Mouse (Mus musculus) urinary bladder, adult 2 months (tissue): ENCODE results near the gene Grip1. TPM values are rescaled to one million over a fixed set of nuclear protein-coding genes. Genes with fewer than 3 reads are reported as not detected.

Source experiments
- DNase-seq: peaks from one replicate; pipeline ENCODE4 v3.0.0; 2022; ENCODE audit warnings: low spot score
- polyA plus RNA-seq: library from polyadenylated mRNA; depleted of rRNA; stranded (reverse); fragments of >200 nt; gene quantifications from 2 replicates; pipeline ENCODE4 v1.2.3, GENCODE M21; 2012

Grip1 gene
- polyA plus RNA-seq, 1 experiment = 0.30 TPM

DNA sequence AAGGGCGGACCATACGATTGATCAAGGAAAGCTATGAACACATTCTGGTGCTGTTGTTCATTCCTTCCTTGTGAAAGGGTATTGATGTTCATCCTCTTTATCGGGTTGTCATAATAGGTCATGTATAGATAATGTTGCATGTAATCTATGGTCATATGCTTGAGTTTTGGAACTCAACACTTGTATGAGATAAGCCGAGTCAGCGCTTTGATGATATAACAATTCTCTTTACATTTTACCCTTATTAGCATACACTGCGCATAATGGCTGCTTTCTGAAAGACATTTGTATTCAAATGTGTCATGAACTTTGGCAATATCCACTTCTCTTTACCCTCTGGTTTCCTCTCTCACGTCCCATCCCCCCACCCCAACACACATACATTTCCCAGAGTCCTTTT is 111.2 kb downstream of the Grip1 start:
- no peak for DNase-seq

DNA sequence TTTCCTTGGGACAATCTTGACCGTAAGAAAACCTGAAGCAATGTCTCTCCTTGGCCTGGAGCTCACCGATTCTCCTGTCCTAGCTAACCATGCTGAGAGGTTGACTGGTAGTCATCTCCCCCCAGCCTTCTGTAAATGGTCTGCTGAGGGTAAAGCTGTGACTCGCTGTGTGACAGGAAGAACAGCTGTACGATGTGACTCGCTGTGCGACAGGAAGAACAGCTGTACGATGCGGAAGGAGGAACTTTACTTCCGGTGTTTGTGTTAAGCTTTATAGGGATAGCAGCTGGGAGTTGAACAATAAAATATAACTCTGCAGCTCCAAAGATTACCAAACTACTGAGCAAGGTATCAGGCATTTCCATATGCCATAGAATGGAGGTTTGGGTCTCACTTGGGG is 119.5 kb downstream of the Grip1 start:
- no peak for DNase-seq

DNA sequence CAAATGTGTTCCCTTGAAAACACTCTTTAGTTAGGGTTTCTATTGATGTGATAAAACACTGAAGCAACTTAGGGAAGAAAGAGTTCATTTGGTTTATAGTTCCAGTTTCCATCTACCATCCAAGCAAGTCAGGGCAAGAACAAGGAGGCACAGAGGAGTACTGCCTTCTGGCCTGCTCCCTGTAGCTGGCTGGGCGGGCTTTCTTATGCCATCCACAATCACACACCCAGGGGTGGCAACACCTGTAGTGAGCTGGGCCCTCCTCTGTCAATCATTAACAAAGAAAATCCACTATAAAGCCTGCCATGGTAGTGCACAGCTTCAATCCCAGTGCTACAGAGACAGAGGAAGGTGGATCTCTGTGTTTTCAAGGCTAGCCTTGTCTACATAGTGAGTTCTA is 122.2 kb downstream of the Grip1 start:
- DNase-seq = no peak

DNA sequence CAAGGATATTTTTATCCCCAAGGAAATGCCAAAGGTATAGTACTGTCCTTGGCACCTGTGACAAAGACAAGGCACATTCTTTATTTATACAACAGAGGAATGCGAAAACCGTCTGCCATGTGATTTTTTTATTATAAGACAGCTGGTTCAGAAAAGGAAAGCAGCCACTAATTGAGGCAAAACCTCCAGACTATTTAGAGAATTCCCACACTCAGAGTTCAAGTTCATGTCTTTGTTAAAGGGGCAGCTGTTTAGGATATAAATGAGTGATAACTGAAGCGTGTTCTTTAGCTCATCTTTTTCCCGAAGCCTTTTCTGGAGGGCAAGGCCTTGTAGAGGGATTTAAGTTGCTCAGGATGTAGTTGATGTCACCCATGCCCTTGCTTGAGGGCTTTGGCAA is 126.4 kb downstream of the Grip1 start:
- DNase-seq = no peak

DNA sequence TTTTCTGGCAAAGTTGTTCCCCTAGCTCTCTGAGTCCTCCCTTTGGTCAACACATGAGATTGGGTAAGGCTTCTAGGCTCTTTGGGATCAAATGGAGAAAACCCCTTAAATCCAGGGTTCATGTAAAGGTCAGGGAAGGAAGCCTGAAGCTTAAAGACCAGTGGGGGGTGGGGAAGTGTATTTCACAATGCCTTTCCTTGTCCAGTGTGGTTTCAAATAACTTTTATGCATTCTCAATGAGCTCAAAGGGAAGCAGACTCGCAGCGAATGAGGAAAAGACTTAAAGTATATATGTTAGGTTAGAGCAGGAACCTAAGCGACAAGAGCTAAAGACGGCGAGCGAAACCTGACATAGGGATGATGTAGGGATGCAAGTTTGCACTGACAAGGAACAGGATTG is 131.0 kb downstream of the Grip1 start:
- DNase-seq = no peak

DNA sequence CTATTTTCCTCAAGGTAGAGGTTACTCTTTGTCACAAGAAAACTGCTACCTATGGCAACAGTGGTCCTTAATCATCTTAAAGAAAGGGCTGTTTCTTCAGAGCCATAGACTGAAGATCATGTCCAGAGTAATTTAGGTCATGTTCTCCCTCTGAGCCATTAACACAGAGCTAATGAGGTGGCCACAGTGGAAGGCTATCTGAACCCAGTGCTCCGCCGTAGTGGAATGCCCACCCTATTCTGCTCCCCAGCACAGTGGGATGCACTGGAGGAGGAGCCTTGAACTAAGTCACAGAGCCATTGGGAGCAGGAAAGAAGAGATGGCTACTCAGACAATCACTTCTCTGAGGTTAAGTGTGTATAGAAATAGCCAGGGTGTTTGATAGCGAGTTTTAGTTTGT is 133.3 kb downstream of the Grip1 start:
- DNase-seq = no peak

DNA sequence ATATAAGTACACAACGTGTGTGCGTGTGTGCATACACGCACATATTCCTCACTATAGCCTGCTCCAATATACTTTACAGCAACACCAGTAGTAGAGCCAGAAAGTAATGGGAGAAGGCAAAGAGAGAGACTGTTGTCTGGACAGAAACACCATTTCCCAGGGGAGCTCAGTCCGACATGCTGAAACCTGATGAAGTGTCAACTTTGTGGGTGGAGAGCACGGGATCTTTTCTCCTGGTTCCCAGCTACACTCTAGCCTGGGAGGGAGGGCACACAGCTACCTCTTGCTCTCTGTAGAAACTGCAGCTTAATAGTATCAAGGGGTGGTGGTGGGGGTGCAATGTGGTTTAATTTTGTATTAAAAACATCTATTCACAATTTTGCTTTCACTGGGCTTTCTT is 143.2 kb downstream of the Grip1 start:
- no peak for DNase-seq

DNA sequence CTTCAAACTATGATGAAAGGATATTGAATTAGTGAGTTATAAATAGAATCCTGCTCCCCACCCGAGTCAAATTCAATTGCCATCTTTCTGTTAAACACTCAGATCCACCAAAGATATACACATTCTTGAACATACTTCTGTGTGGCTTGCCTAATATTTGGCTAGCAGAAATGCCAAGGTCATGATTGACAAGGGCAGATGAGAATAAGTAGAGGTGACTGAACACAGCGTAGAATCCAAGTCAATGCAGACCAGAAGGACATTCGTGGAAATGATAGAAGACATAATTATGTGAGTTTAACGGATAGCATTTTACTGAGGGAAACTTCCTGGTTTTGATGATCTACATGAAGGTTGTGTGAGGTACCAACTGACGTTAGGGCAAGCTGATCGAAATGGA is 153.9 kb downstream of the Grip1 start:
- DNase-seq = no peak

DNA sequence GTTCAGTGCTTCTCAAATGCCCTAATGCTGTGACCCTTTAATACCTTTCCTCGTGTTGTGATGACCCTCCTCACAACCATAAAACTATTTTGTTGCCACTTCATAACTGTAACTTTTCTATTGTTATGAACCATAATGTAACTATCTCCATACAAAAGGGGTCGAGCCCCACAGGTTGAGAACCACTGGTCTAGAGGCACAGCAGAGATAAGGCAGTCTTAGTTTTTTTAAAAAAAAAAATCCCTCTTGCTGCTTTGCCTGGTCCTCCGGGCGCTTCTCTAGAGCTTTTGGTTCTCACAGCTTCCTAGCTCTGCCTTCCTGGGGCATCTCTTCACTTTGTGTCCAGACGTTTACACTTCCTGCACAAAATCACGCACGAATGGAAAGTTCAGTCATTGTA is 155.4 kb downstream of the Grip1 start:
- DNase-seq = no peak

DNA sequence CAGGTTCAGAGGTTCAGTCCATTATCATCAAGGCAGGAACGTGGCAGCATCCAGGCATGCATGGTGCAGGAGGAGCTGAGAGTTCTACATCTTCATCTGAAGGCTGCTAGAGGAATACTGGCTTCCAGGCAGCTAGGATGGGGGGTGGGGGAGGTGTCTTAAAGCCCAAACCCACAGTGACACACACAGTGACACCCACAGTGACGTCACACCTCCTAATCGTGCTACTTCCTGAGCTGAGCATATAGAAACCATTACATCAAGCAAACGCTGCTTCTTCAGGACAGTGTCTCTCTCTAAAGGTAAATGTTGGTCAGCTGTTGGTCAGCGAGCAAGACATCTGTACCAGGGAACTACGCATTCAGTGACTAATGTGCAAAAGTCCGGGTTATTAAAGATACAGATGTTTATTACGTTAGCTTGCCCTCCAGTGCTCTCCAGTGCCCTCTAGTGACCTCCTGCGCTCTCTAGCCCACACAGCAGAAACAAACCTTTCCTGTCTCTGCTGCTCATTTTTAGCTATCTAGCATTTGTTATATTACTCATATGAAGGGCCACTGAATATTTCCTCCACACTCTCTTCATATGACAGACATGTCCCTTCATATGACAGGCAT is 156.8 kb downstream of the Grip1 start:
- DNase-seq = no peak

DNA sequence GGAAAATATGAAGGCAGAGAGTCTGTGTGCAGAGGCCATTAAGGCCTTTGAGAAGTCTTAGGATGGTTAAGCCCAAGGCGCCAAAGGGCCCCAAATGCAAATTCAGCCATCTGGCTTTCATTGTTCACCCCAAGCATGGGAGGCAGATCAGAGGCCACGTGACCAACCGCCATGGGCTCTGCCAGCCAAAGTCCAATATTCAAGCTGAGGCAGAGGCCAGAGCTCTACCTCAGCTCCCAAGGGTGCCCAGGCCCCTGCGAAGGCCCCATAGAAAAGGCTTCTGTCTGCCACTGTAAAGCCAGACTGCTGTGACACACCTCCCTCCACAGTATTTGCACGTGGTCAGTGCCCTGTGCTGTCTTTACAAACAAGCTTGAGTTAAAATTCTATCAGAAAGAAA is 158.4 kb downstream of the Grip1 start:
- DNase-seq = no peak

DNA sequence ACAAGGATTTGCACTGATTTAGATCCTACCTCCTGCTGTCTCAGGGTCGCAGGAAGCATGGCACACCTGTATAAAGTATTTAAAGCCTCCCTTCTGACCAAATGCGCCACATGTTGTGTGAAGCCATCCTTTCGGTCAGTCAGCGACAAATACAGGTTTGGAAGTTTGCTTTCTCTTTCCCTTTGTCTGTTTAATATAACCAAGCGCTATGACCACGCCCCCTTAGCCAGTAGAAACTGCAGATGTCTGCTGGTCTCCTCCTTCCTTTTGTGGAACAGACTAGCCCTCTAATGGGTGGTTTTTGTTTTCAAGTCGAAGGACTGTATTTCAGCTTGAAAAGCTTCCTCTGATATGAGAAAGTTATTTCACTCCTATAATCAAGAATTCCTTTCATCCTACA is 161.1 kb downstream of the Grip1 start:
- DNase-seq = no peak

DNA sequence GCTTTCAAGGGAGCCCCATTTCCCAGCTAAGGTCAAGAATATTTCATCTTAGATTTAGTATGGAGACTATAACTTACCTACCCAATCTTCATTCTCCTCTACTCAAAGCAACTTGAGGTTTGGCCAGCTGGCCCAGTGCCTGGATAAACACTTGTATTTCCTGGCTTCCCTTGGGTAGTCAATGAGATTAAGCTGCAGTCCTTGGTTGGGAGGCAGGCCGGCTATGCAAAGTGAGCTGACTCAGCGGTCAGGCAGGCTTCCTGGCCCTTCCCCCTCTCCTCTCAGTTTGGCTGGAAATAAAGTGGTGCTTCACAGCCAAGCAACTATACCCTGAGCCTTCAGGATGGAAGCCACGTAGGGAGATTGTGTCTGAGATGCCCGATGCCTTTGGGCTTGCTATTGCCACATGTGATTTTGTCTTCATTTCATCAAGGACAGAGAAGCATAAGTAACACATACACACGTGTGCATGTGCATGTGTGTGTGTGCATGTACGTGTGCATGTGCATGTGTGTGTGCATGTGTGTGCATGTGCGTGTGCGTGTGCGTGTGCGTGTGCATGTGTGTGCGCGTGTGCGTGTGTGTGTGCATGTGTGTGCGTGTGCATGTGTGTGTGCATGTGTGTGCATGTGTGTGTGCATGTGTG is 161.7 kb downstream of the Grip1 start:
- DNase-seq = peak; percentile 44

DNA sequence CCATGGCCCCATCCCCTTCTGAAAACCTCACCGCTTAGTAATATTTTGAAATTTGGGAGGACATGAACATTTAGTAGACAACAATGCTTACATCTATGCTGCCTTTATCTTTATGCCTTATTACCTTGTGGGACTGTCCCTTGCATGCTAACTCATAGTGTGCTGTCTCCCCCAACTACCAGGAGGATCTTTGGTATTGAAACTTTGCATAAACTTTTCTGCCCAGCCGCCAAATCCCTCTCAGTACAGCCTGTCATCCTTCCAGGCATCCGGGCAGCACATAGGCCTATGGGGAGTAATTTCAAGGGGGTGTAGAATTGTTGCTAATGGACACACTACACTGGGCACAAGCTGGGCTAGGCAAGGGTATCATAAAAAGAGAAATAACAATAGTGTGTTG is 162.4 kb downstream of the Grip1 start:
- DNase-seq = no peak

DNA sequence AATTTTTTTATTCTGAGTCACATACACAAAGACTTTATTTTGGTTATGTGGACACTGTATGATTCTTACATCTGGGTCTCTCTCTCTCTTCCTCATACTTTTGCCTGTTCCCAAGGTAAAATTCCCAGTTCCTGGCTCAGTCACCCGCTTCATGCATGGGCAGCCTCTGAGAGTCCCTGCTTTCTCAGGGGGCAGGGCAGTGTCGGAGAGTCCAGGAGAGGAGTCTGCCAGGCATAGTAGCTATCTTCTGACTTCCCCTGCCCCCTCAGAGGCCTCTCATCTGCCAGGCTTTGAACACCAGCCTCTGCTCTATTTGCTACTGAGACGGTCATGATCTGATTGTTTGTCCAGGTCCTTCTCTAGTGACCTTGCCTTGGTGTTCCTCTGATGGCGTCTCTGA is 175.0 kb downstream of the Grip1 start:
- no peak for DNase-seq

DNA sequence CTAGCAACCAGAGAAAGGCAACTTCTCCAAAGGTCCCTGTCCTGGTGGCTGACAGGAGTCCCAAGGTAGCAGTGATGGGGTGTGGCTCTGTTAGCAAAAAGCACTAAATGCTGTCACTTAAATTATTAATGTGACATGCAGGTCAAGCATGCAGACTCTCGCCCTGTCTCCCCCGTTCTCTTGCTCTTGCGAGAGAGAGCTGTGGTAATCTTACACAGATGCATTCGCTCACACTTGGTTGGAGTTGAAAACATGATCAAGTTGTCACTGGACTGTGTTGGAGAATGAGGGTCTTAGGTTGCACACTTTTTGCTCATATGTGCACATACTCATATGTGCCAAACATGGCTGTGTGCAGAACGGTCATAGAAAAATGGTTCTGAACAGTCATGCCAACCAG is 176.8 kb downstream of the Grip1 start:
- no peak for DNase-seq

DNA sequence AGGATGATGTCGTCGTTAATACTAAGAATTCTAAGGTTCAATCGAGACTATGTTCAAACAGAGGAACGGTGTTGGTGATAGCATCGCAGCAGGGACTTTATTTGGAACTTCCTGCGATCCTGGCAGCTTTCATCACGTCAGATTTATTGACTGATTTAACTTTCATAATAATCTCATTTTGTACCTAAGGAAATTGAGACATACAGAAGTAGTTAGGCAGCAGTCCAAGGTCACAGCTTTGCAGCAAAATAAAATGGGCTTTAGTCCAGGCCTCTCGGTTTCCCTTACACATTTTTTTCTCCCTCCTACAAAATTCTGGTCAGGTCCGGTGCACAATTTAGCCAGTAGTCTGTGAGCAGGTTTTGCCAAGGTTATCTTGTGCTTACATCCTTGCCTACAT is 178.3 kb downstream of the Grip1 start:
- DNase-seq = no peak

DNA sequence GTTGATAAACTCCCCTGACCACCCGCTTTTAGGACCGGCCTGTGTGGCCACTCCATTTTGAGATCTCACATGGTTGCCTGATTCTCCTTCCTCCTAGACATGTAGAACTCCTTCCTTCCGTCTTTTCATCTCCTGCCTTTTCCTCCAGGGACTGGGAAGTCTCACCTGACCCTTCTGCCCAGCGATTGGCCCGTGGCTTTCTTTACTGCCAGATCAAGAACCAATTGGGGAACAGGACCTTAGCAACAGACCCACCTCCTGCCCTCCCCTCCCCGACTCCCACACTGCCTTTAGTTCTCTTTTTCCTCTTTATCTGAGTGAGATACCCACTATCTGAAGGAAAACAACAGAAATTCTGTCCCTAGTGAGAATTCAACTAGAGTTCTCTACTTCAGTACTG is 180.9 kb downstream of the Grip1 start:
- no peak for DNase-seq

DNA sequence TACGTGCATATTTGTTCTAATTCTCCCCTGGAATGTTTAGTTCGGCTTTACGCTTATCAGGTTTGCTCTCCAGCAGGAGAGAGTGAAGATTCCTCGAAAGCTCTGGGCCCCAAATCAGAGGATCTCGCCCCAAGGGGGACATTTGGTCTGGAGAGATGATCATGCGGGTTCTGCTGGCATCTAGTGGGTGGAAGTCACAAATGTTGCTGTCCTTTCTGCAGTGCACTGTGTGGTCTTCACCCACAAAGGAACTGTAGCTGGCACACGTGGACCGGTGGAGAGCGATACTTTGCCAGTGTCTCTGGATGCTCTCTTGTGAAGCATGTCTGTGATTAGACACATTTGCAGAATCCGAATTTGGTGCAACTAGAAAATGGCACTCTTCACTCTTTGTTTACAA is 186.9 kb downstream of the Grip1 start:
- DNase-seq = no peak

DNA sequence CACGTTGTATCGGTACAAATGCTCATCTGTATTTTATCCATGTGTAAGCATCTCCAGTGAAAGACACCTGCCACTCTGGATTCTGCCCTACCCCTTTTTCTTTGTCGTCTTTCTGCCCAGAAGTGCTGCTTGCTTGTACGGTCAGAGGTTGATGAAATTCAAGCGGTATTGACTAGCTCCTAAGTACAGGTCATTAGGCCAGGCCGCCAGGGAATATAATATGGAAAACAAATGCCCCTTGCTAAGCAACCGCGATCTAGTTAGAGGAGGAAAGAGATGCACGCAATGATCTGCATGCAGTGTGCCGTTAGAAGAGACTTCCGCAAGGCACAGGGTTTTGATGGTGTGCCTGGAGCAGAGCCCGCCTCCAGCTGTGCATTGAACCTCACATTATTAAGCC is 187.4 kb downstream of the Grip1 start:
- DNase-seq = no peak

DNA sequence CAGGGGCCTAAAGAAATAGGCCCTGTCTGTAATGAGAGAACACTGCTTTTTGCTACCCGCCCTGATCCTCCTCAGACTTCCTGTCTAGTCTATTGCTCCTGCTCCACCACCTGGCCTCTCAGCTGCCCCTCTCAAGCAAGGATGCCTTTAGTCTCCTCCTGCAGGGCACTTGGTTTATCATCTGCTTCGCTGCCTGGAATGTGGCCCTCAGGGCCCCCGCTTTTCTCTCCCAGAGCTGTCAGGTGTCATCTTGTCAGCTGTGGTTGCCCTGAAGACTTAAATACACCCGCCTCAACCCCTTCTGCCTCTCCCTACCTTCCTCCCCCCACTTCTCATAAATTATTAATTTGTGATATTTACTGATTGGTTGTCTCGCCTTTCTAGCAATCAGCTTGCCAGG is 190.7 kb downstream of the Grip1 start:
- DNase-seq = no peak

DNA sequence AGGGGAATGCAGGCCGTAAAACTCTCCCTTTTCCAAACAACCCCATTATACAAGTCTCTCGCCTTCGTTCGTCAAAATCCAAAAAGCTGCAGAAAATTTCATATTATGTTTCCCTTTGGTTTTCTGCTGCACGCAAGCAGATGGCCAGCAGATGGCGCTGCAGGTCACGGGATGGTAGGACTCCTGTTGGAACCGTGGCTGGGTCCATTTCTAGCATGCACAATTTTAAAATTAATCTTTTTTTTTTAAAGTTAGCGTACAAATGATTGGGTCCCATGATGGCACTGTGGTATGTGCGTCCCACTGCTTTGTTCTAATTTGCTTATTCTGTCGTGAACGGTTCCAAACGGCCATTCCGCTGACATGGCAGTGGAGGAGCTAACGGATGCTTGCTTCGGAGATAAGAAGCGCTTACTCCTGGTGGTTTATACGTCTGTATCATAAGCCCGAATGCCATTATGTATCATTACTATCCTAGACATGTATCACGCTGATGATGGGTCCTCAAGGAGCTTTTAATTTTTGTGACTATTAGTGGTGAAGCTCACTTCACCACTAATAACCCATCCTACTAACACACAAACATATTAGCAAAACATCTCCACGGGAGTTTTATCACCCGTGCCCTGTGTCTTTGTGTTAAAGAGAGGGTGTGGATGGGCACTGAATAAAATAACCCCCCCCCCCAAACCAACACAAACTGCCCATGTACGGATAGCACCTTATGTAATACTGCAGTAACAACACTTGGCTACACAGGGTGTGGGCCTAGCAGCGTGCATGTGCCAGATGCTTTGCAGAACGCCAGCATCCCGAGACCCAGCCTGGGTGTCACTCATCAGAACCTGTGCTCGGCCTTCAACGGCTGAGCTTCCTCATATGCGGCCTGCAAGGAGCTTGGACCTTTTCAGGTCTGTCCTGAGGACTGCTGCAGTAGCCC is 193.1 kb downstream of the Grip1 start:
- peak; percentile 36 for DNase-seq
